29 mouse cellular contexts compared by ENCODE assay signal in the genomic region with DNA sequence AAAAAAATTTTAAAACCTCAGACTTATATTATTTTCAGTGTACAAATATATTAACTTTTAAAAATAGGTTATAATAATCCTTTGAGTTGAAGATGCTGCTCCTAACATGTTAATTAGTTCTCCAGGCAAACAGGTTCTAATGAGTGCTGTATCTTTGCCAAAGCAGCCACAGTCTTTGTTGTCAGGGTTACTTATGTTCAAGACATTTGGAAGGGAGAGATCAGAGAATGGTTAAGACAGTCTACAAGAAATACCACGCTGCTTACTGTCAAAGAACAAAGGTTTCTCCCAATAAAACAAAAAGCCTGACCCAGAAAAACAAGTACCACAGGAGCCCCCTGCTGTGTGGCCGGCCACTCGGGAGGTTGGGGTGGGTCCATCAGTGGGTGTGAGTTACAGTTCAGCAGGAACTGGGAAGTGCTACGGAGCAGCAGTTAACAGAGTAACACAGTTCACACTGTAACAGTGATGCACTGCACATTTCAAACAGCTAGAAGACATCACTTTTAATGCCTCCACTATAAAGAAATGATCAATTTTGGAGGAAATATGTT. TPM values are rescaled to one million over a fixed set of nuclear protein-coding genes. Genes with fewer than 3 reads are reported as not detected.
A peak's percentile ranks its signal among the peaks of the same experiment; 100 is the strongest.
DNase-seq lines count a peak whose midpoint lies in the region; ATAC-seq lines count a peak whose summit lies in the region.
"Had no signal": no experiment of that assay in that cellular context is flagged by ENCODE, and none has a peak within 500 bp of the region (broad histone marks: within the 10 kb centered on the region; RNA-seq: fewer than 3 reads in every experiment).

No protein-coding gene starts in this region.

- H3K4me2 ChIP-seq in forebrain, embryonic 14.5 days (ENCODE audit: low read length) = no peak overlapping the region
- H3K4me2 ChIP-seq in forebrain, embryonic 11.5 days (ENCODE audit: low read depth, low read length, severe bottlenecking) = no peak overlapping the region
- H3K4me2 ChIP-seq in midbrain, embryonic 11.5 days = no peak overlapping the region
- no peak overlapping the region for H3K4me2 ChIP-seq in midbrain, embryonic 13.5 days (replicated peaks)
- H3K4me2 ChIP-seq: intestine, embryonic 15.5 days; neural tube, embryonic 15.5 days had no signal

- no peak overlapping the region for H3K27ac ChIP-seq in forebrain, embryonic 14.5 days (ENCODE audit: low read depth, low read length)
- H3K27ac ChIP-seq in forebrain, embryonic 11.5 days (ENCODE audit: low read depth, low read length) = no peak overlapping the region
- H3K27ac ChIP-seq in midbrain, embryonic 11.5 days (ENCODE audit: low read depth, low read length) = no peak overlapping the region
- no peak overlapping the region for H3K27ac ChIP-seq in midbrain, embryonic 13.5 days
- H3K27ac ChIP-seq: hindbrain, embryonic 10.5 days; intestine, embryonic 15.5 days; liver, embryonic 14.5 days; macrophage; neural tube, embryonic 15.5 days had no signal

- H3K36me3 ChIP-seq in forebrain, embryonic 14.5 days (ENCODE audit: control insufficient read depth, insufficient read depth, low read length) = no peaks in the 10 kb centered on the region
- no peaks in the 10 kb centered on the region for H3K36me3 ChIP-seq in forebrain, embryonic 11.5 days (ENCODE audit: control insufficient read depth, insufficient read depth, low read length)
- no peaks in the 10 kb centered on the region for H3K36me3 ChIP-seq in midbrain, embryonic 11.5 days (ENCODE audit: control insufficient read depth, insufficient read depth, low read length)
- H3K36me3 ChIP-seq in midbrain, embryonic 13.5 days = no peaks in the 10 kb centered on the region
- H3K36me3 ChIP-seq: hindbrain, embryonic 10.5 days; intestine, embryonic 15.5 days; neural tube, embryonic 15.5 days had no signal

- no peaks in the 10 kb centered on the region for H3K9me3 ChIP-seq in forebrain, embryonic 14.5 days (replicated peaks; ENCODE audit: control insufficient read depth, low read length)
- no peaks in the 10 kb centered on the region for H3K9me3 ChIP-seq in forebrain, embryonic 11.5 days (ENCODE audit: control insufficient read depth, low read length)
- no peaks in the 10 kb centered on the region for H3K9me3 ChIP-seq in midbrain, embryonic 11.5 days (ENCODE audit: control insufficient read depth, low read length)
- H3K9me3 ChIP-seq in midbrain, embryonic 13.5 days = no peaks in the 10 kb centered on the region
- H3K9me3 ChIP-seq: hindbrain, embryonic 10.5 days; intestine, embryonic 15.5 days; neural tube, embryonic 15.5 days had no signal

- peak; percentile 72 for DNase-seq in forebrain, embryonic 14.5 days (ENCODE audit: low spot score)
- DNase-seq in forebrain, embryonic 11.5 days (ENCODE audit: low spot score) = no peak
- DNase-seq in midbrain, embryonic 11.5 days (ENCODE audit: low spot score, missing footprints) = peak; percentile 69
- DNase-seq in Muller cell, postnatal 12 days (ENCODE audit: inconsistent ontology term) = peak; percentile 80
- peak; percentile 77 for DNase-seq in retina, embryonic 14.5 days (ENCODE audit: low spot score)
- no peak for DNase-seq in embryo, embryonic 10 days (ENCODE audit: low spot score)
- DNase-seq: adrenal gland, adult 2 months; adrenal gland, postnatal 36 days; cerebellum, adult 2 months; cerebellum, postnatal 14 days; heart, postnatal 14 days; kidney, adult 8-10 months; kidney, postnatal 10 days; layer of hippocampus, adult 9-11 months; liver; lung, adult 2 months; lung, postnatal 10 days; right cerebral cortex, adult 18-20 months; spleen, adult 18-20 months; thymus, adult 18-20 months; thymus, postnatal 25 days had no signal

- peak; percentile 50; the same call in 1 of the 2 replicates for ATAC-seq in forebrain, embryonic 14.5 days
- ATAC-seq in forebrain, embryonic 11.5 days (replicated peaks; ENCODE audit: low FRiP score) = no peak
- no peak for ATAC-seq in midbrain, embryonic 11.5 days (ENCODE audit: low FRiP score)
- no peak for ATAC-seq in midbrain, embryonic 13.5 days
- ATAC-seq: CD4-positive, CD25-positive, alpha-beta regulatory T cell, adult 4 months; hindbrain, embryonic 16.5 days; intestine, embryonic 15.5 days had no signal

- no peak overlapping the region for H3K9ac ChIP-seq in forebrain, embryonic 14.5 days (ENCODE audit: low read length)
- no peak overlapping the region for H3K9ac ChIP-seq in forebrain, embryonic 11.5 days (ENCODE audit: low read length)
- H3K9ac ChIP-seq in midbrain, embryonic 11.5 days (ENCODE audit: low read length) = no peak overlapping the region
- no peak overlapping the region for H3K9ac ChIP-seq in midbrain, embryonic 13.5 days (replicated peaks)
- H3K9ac ChIP-seq: intestine, embryonic 15.5 days; liver, embryonic 14.5 days; neural tube, embryonic 15.5 days had no signal

- peaks cover 3% of the 10 kb centered on the region for H3K4me1 ChIP-seq in forebrain, embryonic 14.5 days (ENCODE audit: control insufficient read depth, insufficient read depth, low read length)
- H3K4me1 ChIP-seq in forebrain, embryonic 11.5 days (replicated peaks; ENCODE audit: control insufficient read depth, insufficient read depth, low read length) = no peaks in the 10 kb centered on the region
- no peaks in the 10 kb centered on the region for H3K4me1 ChIP-seq in midbrain, embryonic 11.5 days (ENCODE audit: control insufficient read depth, insufficient read depth, low read length)
- H3K4me1 ChIP-seq in midbrain, embryonic 13.5 days (replicated peaks) = no peaks in the 10 kb centered on the region
- H3K4me1 ChIP-seq: hindbrain, embryonic 10.5 days; intestine, embryonic 15.5 days; neural tube, embryonic 15.5 days had no signal

- H3K4me3 ChIP-seq in forebrain, embryonic 14.5 days (ENCODE audit: low read depth, low read length) = no peak overlapping the region
- H3K4me3 ChIP-seq in forebrain, embryonic 11.5 days (ENCODE audit: low read depth, low read length) = no peak overlapping the region
- no peak overlapping the region for H3K4me3 ChIP-seq in midbrain, embryonic 11.5 days (ENCODE audit: low read depth, low read length)
- no peak overlapping the region for H3K4me3 ChIP-seq in midbrain, embryonic 13.5 days (replicated peaks)
- H3K4me3 ChIP-seq: hindbrain, embryonic 10.5 days; intestine, embryonic 15.5 days; neural tube, embryonic 15.5 days had no signal

- 11% methylated on average over 4 of the region's 4 CpGs for WGBS in forebrain, embryonic 14.5 days
- whole genome bisulfite sequencing in forebrain, embryonic 11.5 days = 36% methylated on average over 4 of the region's 4 CpGs
- WGBS in midbrain, embryonic 11.5 days = 37% methylated on average over 4 of the region's 4 CpGs
- 32% methylated on average over 4 of the region's 4 CpGs for WGBS in midbrain, embryonic 13.5 days

- no peaks in the 10 kb centered on the region for H3K27me3 ChIP-seq in forebrain, embryonic 14.5 days (replicated peaks; ENCODE audit: control insufficient read depth, insufficient read depth, low read length)
- H3K27me3 ChIP-seq in forebrain, embryonic 11.5 days (ENCODE audit: control insufficient read depth, insufficient read depth, low read length) = no peaks in the 10 kb centered on the region
- no peaks in the 10 kb centered on the region for H3K27me3 ChIP-seq in midbrain, embryonic 11.5 days (ENCODE audit: control insufficient read depth, insufficient read depth, low read length)
- H3K27me3 ChIP-seq in midbrain, embryonic 13.5 days = no peaks in the 10 kb centered on the region
- H3K27me3 ChIP-seq: intestine, embryonic 15.5 days; neural tube, embryonic 15.5 days had no signal

RNA-seq across cellular contexts. Expression of a gene that starts 21.1 kb away (rescaled TPM):
- polyA plus RNA-seq in forebrain, embryonic 14.5 days (2014; fragmentation: Nextera tagmentation; extraction: Ambion mirVana) = 0.06 TPM in 1 of 2 replicates, not detected in the other
- polyA plus RNA-seq in forebrain, embryonic 11.5 days (2014; fragmentation: Nextera tagmentation; extraction: Ambion mirVana) = 0.13 TPM in 1 of 2 replicates, not detected in the other
- polyA plus RNA-seq in midbrain, embryonic 11.5 days (2014; fragmentation: Nextera tagmentation; extraction: Ambion mirVana) = not detected in 2 replicates
- polyA plus RNA-seq in midbrain, embryonic 13.5 days (2015; fragmentation: Nextera tagmentation; extraction: Ambion mirVana) = not detected in 2 replicates
- polyA plus RNA-seq: adrenal gland, adult 2 months; CD4-positive, CD25-positive, alpha-beta regulatory T cell, adult 4 months; macrophage had no signal

Comparison
In these comparisons a context has a peak if more than half of its experiments do, and no peak if none do; other contexts are left out.
1. DNase-seq: peak in forebrain, embryonic 14.5 days (single experiment), midbrain, embryonic 11.5 days (single experiment), Muller cell, postnatal 12 days (single experiment) and retina, embryonic 14.5 days (single experiment); none in forebrain, embryonic 11.5 days (single experiment) and embryo, embryonic 10 days (single experiment).